Mouse (Mus musculus) R1 (cell line): Measurements from ENCODE around the gene Zpr1.

Source experiments
- DNase-seq: peaks from one replicate; pipeline ENCODE4 v3.0.0-alpha.2; 2018; ENCODE audit warnings: low read depth, low spot score

Zpr1 gene

GRCm38 (mm10) chr9:46272677-46273454 is at the start of gene Zpr1:
Gene Zpr1, plus strand, starts transcription at chr9:46273064.
- peak; percentile 98 for DNase-seq

GRCm38 (mm10) chr9:46223090-46223489 is 49.8 kb upstream of the Zpr1 start:
- DNase-seq: no peak

DNA sequence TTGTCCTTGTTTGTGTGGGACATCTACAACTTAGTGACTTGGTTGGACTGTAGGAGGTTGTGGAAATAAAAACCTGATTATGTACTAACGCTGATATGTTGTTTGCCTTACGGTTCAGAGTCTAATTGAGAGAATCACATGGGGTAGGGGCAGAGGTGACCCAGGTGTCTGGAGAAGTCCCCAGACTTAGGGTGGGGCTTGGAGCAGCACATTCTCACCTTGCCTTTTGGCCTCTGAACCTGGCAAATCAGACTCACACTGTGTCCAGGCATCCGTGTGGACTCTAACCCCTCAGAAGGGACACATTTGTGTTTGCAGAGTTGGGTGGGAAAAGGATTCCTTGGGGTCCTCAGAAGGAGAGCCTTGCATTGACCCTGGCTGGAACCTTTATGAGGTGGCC is 48.8 kb upstream of the Zpr1 start:
- DNase-seq: no peak

DNA sequence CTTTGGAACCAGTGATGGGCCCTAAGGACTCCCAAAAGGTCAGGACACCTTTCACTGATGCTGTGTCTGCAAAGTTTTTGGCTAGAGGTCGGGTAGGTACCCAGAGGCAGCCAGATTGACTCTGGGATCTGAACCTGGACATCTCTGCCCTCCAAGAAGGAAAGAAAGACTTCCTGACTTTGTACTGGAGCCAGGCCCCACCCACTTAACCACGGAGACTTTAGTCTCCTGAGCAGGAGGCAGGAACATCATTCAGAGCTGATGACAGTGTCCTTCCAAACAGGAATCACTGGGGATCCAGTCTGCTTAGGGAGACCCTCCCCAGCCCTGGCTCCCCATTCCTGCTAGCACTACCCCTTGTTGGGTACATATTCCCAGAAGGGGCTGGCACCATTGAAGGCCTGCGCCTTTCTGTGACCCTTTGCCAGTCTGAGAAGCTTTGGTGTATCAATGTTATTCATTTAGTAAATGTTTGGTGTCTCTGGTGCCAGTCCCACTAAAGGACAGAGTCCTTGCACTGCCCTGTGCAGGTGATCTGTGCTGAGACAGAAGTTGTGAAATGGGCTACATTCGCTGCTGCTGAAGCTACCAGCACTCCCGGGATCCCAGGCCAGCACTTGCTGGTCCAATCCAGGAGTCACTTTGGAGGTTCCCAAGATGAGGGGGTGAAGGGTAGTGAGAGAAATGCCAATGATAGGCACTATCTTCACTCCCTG is 47.8 kb upstream of the Zpr1 start:
- no peak for DNase-seq

DNA sequence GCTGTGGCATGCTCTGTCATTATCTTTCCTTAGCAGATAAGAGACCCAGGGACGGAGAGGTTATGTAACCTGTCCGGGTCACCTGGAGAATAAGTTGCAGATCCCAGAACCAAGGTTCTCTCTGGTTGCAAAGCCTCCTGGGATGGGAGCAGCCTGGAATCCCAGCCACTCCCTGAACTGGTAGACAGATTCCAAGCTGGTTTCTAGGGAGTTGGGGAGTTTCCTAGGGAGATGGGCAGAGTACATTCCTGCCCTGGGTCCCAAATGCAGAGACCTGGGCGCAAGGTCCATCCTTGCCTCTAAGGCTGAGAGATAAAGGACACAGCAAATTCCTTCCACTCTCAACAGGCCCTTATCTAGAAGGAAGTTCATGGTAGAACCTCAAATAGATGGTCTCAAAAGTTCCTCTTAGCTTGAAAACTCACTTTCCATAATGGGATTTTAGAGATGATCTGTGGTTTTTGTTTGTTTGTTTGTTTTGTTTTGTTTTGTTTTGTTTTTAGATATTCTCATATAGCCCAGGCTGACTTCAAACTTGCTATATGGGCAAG is 45.7 kb upstream of the Zpr1 start:
- no peak for DNase-seq

DNA sequence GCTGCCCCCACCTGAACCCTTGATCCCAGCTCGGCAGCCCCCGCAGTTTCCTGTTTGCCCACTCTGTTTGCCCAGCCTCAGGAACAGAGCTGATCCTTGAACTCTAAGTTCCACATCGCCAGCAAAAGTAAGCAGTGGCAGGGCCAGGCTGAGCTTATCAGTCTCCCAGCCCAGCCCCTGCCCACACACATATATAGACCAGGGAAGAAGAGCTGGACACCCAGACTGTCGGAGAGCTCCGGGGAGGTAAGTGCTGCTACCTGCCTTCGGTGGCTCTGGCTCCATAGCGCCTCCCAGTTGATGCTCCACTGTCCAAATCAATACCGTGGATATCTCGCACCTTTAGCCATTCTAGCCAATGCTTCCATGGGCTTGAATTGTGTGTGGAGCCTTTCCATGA is 44.4 kb upstream of the Zpr1 start, which contains the start of gene Apoa1:
Gene Apoa1 (plus strand): TSS at position 90 of the 400 bp plus-strand sequence.
- peak; percentile 18 for DNase-seq

DNA sequence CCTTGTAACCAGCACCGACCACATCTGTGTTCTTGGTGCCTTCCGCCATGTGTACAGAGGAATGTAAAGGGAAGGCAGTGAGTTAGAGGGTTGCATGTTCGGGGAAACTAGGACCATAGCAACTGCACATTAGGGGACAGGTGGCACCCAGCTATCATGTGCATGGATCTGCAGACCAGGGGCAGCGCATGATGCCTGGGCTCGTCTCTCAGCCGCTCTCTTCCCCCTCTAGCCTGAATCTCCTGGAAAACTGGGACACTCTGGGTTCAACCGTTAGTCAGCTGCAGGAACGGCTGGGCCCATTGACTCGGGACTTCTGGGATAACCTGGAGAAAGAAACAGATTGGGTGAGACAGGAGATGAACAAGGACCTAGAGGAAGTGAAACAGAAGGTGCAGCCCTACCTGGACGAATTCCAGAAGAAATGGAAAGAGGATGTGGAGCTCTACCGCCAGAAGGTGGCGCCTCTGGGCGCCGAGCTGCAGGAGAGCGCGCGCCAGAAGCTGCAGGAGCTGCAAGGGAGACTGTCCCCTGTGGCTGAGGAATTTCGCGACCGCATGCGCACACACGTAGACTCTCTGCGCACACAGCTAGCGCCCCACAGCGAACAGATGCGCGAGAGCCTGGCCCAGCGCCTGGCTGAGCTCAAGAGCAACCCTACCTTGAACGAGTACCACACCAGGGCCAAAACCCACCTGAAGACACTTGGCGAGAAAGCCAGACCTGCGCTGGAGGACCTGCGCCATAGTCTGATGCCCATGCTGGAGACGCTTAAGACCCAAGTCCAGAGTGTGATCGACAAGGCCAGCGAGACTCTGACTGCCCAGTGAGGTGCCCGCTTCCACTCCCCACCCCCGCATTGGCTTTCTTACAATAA is 43.1 kb upstream of the Zpr1 start:
- DNase-seq: peak; percentile 92

GRCm38 (mm10) chr9:46230450-46230975 is 42.4 kb upstream of the Zpr1 start:
- no peak for DNase-seq

- no peak for DNase-seq
These were observed 37.7 kb upstream of the Zpr1 start for GRCm38 (mm10) chr9:46235196-46235595.

- no peak for DNase-seq
These were observed 37.4 kb upstream of the Zpr1 start, which contains the start of gene Apoc3 for GRCm38 (mm10) chr9:46235596-46235648. Gene Apoc3, minus strand, starts transcription at chr9:46235636.

DNA sequence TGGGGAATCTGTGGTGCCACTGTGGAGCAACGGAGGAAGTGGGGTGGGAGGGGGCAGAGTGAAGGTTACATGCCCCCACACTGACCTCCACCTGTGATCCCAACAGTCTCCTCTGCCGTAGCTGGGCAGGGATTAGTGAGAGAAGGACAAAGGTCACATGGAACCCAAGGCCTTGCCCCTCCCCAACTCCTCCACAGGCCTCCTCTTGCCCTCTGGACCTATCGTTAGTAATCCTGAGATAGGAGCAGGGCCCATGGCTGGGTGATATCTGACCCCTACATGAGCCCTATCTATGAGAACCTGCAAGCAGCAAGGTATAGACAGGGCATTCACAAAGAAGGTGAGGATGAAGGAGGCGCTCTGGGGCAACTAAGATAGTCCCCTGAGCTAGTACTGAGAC is 37.2 kb upstream of the Zpr1 start:
- no peak for DNase-seq

DNA sequence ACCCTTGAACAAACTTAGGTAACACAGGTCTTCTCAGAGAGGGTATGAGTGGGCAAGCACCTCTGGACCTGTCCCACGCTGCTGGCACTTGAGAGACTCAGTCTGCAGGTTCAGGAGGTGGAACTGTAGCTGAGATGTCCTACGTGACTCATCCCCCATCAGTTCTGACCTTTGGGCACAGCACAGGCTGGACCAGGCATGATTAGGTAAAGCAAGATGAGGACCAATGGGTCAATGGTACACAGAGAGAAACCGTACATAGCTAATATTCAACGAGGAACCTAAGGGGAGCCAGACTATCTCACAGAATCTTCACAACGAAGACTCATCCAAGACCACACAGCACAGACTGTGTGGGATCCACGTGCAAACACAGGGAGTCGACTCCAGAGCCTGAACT is 34.0 kb upstream of the Zpr1 start:
- DNase-seq: no peak

DNA sequence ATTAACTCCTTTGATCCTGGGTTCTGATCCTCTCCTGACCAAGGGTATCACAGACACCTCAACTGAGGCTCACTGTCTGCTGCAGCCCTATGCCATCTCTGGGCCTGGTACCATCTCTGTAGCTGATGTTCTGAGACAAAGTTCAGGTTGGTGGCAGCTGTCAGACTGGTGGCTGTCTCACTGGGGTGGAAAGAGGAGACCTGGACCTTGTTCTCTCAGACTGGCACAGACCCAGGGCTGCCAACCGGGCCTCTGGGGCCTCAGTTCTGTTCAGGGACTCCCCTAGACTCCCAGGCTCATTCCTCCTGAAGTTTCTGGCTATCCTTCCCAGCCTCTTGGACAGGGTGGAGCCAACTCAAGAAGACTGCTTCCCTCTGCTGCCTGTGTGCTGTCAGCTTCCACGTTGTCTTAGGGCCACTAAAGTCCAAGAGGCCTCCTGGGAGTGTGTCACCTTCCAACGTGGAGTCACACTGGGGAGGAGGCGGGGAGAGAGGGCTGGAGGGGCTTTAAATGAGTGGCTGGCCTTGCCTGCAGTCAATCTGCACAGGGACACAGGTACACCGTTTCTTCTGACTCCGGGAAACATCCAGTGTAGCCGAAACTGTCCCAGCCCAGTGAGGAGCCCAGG is 32.2 kb upstream of the Zpr1 start, which contains the start of gene Apoa4:
Gene Apoa4 (plus strand): TSS at position 171 of the 628 bp plus-strand sequence.
- DNase-seq: no peak

DNA sequence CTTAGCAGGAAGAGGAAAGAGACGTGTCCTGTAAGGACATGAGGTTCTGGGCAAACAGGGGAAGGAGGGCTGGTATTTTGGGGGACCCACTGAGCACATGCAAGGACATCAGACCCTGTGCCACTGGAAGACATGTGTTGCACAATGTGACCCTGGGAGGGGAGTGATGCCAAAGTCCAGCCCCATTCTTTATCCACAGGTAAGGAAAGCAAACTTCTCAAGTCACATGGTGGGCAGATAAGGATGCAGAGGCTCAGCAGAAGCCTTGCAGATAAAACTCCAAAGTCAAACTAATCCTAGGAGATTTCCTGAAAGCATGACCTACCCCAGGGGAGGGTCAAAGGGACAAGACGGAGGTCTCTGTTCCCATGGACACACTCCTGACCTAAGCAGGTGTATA is 31.0 kb upstream of the Zpr1 start:
- DNase-seq: no peak

DNA sequence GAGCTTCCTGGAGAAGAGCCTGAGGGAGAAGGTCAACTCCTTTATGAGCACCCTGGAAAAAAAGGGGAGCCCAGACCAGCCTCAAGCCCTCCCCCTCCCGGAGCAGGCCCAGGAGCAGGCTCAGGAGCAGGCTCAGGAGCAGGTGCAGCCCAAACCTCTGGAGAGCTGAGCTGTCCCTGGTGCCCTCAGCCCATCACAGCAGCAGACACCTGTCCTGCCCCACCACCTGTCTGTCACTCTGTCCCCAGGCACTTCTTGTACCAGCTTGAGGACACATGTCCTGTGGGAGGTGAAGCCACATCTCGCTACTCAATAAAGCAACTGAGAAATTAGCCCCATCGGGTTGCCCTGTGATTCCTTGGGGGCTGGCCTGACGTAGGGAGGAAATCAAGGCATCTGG is 29.7 kb upstream of the Zpr1 start:
- no peak for DNase-seq

DNA sequence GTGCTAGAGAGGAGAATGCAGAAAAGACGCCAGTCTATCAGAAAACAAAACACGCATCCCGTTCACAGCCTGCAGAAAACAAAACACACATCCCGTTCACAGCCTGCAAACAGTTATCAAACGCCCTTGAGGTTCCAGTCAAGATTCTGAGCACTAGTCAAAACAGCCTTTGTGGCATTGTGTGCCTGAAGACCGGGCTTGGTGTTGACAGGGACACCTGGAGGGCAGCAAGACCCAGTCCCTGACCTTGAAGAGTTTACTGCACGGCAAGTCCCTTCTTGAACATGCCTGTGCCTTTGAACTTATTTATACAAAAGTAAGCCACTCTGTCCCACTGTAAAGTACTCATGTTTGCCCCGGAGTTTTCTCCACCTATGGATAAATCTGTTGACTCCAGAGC is 29.3 kb upstream of the Zpr1 start:
- no peak for DNase-seq

DNA sequence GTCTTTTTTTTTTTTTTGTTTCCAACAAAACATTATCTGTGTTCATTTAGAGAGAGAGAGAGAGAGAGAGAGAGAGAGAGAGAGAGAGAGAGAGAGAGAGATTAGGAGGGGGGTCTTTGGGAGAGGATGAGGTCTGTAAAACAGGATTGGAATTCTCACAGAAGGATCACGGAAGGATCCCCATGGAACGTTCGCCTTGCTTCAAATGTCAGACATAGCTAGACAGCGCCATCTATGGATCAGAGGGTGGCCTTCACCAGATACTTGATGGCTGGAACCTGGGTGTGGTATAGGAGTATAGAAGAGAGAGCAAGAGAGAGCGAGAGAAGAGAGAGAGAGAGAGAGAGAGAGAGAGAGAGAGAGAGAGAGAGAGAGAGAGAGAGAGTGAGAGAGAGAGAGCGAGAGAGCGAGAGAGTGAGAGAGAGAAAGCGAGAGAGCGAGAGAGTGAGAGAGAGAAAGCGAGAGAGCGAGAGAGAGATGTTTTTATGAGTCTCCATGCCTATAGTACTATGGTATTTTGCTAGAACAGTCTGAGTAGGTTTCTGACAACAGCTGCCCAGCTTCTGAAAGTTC is 26.0 kb upstream of the Zpr1 start:
- peak; percentile 71 for DNase-seq

DNA sequence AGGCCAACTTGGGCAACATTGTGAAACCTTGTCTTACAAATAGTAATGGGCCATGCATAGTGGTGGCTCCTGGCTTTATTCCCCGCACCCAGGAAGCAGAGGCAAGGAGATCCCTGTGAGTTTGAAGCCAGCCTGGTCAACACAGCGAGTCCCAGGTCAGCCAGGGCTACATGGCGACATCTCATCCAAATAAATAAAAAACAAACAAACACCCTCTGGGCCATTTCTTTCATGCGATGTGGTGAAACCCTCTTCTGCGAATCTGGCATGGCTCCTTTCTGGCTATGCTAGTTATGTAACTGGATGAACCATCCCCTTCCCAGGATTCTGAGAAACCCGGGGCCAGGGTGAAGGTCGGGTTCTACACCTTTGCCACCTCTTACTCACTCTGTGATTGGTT is 16.7 kb upstream of the Zpr1 start:
- no peak for DNase-seq

GRCm38 (mm10) chr9:46256658-46257385 is 16.0 kb upstream of the Zpr1 start:
- DNase-seq: no peak

DNA sequence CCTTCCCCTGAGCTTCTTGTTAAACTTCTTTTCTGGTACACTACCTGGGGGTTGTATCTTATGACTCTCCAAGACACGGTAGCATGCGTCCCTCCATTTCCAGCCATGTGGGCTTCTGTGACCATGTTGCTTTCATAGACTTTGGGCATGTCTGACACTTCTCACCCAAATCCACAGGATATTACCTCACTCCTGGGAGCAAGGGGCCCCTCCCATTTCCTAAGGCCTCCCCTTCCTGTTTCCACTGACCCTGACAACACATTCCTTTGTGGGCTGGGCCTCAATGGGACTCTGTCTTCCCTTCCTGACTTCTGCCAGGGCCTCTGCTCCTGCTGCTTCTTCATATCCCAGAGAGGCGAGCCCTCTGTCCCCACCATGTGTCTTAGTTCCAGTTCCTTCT is 15.3 kb upstream of the Zpr1 start:
- peak; percentile 90 for DNase-seq

GRCm38 (mm10) chr9:46259111-46259510 is 13.8 kb upstream of the Zpr1 start:
- DNase-seq: no peak
